Mouse (Mus musculus) left cerebral cortex, postnatal 10 days (tissue): ENCODE data around the gene Prkrip1. TPM values are rescaled to one million over a fixed set of nuclear protein-coding genes. Genes with fewer than 3 reads are reported as not detected.

Source experiments
- DNase-seq, 2 experiments: peaks; one replicate each; pipeline ENCODE4 v3.0.0; 2021 to 2022; ENCODE audit warnings: low spot score in 2 of 2, mixed read lengths in 1 of 2; ENCODE audit errors: extremely low spot score in 1 of 2
- intact Hi-C: fragments of 180-260 bp; cut with DNase I; formaldehyde crosslinking; loops from one replicate; pipeline ENCODE4 v1.15.1; 2025
- total RNA-seq, 2 experiments: library from RNA; stranded (reverse); gene quantifications; 2 replicates each; pipeline ENCODE4 v1.2.3; 2021

Gene Prkrip1
- 10 to 100 TPM; 41.2 to 42.4 TPM for total RNA-seq

- intact Hi-C loops = no loop called here
- DNase-seq = peak; percentile 93 to 94
Observed at GRCm38 (mm10) chr5:136198474-136199391, at the start of gene Prkrip1. Gene Prkrip1, minus strand, starts transcription at chr5:136198963.

- intact Hi-C loops = no loop called here
- DNase-seq = no peak
Observed at GRCm38 (mm10) chr5:136248441-136248840, 49.7 kb upstream of the Prkrip1 start.

- DNase-seq = no peak
- intact Hi-C loops = no loop called here
Observed at GRCm38 (mm10) chr5:136246452-136246838, 47.7 kb upstream of the Prkrip1 start, which contains the start of gene Sh2b2. Gene Sh2b2, minus strand, starts transcription at chr5:136246556.

- no peak for DNase-seq
- intact Hi-C loops = no loop called here
Observed at GRCm38 (mm10) chr5:136245541-136246451, 47.0 kb upstream of the Prkrip1 start.

- intact Hi-C loops = no loop called here
- peak; percentile 81 to 94 for DNase-seq
Observed at GRCm38 (mm10) chr5:136244762-136245540, 46.2 kb upstream of the Prkrip1 start.

GRCm38 (mm10) chr5:136243851-136244761 is 45.3 kb upstream of the Prkrip1 start:
- DNase-seq = peak in 1 of 2 experiments; percentile 60
- intact Hi-C loops = no loop called here

GRCm38 (mm10) chr5:136241161-136241560 is 42.4 kb upstream of the Prkrip1 start:
- intact Hi-C loops = no loop called here

GRCm38 (mm10) chr5:136240381-136240780 is 41.6 kb upstream of the Prkrip1 start:
- intact Hi-C loops = no loop called here
- DNase-seq = no peak

More at GRCm38 (mm10) chr5:136241161-136241560, 42.4 kb upstream of the Prkrip1 start:
- no peak for DNase-seq

GRCm38 (mm10) chr5:136237607-136238006 is 38.8 kb upstream of the Prkrip1 start:
- no peak for DNase-seq
- intact Hi-C loops = no loop called here

- DNase-seq = no peak
- intact Hi-C loops = no loop called here
Observed at GRCm38 (mm10) chr5:136236611-136237010, 37.8 kb upstream of the Prkrip1 start.

GRCm38 (mm10) chr5:136230348-136231035 is 31.7 kb upstream of the Prkrip1 start:
- intact Hi-C loops = no loop called here
- no peak for DNase-seq

GRCm38 (mm10) chr5:136226246-136226876 is 27.6 kb upstream of the Prkrip1 start:
- intact Hi-C loops = no loop called here
- DNase-seq = no peak

- no peak for DNase-seq
- intact Hi-C loops = no loop called here
Observed at GRCm38 (mm10) chr5:136218585-136218984, 19.8 kb upstream of the Prkrip1 start.

GRCm38 (mm10) chr5:136217932-136218381 is 19.2 kb upstream of the Prkrip1 start:
- DNase-seq = no peak
- intact Hi-C loops = no loop called here

- intact Hi-C loops = no loop called here
- DNase-seq = no peak
Observed at GRCm38 (mm10) chr5:136217004-136217665, 18.4 kb upstream of the Prkrip1 start.

GRCm38 (mm10) chr5:136215958-136216357 is 17.2 kb upstream of the Prkrip1 start:
- intact Hi-C loops = no loop called here
- DNase-seq = peak in 1 of 2 experiments; percentile 61
